10 mouse cellular contexts compared by ENCODE assay signal in the genomic region with DNA sequence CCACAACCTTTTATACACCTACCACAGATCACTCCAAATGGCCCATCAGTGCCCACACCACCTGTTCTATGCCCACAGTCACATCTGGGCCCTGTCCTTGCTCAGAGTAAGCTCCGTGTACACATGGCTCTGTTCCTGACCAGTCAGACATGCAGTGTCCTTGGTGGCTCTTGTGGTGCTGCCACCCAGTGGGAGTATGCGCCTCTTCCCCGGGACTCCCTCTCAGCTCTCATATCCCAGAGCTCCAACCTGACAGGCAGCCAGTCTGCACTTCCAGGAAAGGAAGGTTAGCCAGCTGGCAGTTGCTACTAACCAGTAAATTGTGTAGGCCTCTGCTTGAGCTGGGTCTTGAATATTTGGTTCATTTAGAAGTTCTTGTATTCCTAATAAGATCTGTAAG. TPM values are rescaled to one million over a fixed set of nuclear protein-coding genes. Genes with fewer than 3 reads are reported as not detected.
DNase-seq lines count a peak whose midpoint lies in the region; ATAC-seq and TF ChIP-seq lines count a peak whose summit lies in the region.
"Had no signal": no experiment of that assay in that cellular context is flagged by ENCODE, and none has a peak within 500 bp of the region (broad histone marks: within the 10 kb centered on the region; RNA-seq: fewer than 3 reads in every experiment).

No protein-coding gene starts in this region.

- TF ChIP-seq POLR2A in brain, embryonic 14.5 days (IDR thresholded peaks at IDR 0.05; ENCODE audit: borderline replicate concordance, extremely low read depth, insufficient read depth, insufficient read length, poor library complexity, severe bottlenecking): no peak

- no peak overlapping the region for H3K4me2 ChIP-seq in liver, embryonic 16.5 days (ENCODE audit: low read depth, low read length)
- no peak overlapping the region for H3K4me2 ChIP-seq in liver, embryonic 11.5 days
- H3K4me2 ChIP-seq: neural tube, embryonic 12.5 days had no signal

- no peaks in the 10 kb centered on the region for H3K9me3 ChIP-seq in liver, embryonic 16.5 days (replicated peaks; ENCODE audit: control insufficient read depth, low read length)
- no peaks in the 10 kb centered on the region for H3K9me3 ChIP-seq in liver, embryonic 11.5 days (ENCODE audit: control insufficient read depth, low read length)
- H3K9me3 ChIP-seq: neural tube, embryonic 12.5 days had no signal

- H3K27ac ChIP-seq in liver, embryonic 16.5 days (ENCODE audit: low read length): no peak overlapping the region
- H3K27ac ChIP-seq in liver, embryonic 11.5 days (ENCODE audit: low read depth, low read length): no peak overlapping the region
- H3K27ac ChIP-seq: neural tube, embryonic 12.5 days had no signal

- peak; percentile 28; the same call in 1 of the 2 replicates for TF ChIP-seq CTCF in brain, embryonic 14.5 days (IDR thresholded peaks at IDR 0.05; ENCODE audit: borderline replicate concordance, extremely low read depth, insufficient read depth, insufficient read length)

- no peaks in the 10 kb centered on the region for H3K4me1 ChIP-seq in liver, embryonic 16.5 days (ENCODE audit: control insufficient read depth, low read depth, low read length)
- H3K4me1 ChIP-seq in liver, embryonic 11.5 days (replicated peaks; ENCODE audit: control insufficient read depth, insufficient read depth, low read length): no peaks in the 10 kb centered on the region

- peaks cover 60% of the 10 kb centered on the region for H3K36me3 ChIP-seq in liver, embryonic 16.5 days (ENCODE audit: control insufficient read depth, insufficient read depth)
- H3K36me3 ChIP-seq in liver, embryonic 11.5 days (ENCODE audit: control insufficient read depth, insufficient read depth, low read length): peaks cover 68% of the 10 kb centered on the region

- no peak overlapping the region for H3K4me3 ChIP-seq in liver, embryonic 16.5 days (ENCODE audit: low read depth, low read length)
- H3K4me3 ChIP-seq in liver, embryonic 11.5 days (ENCODE audit: low read depth, low read length): no peak overlapping the region
- H3K4me3 ChIP-seq: neural tube, embryonic 12.5 days had no signal

- ATAC-seq in liver, embryonic 16.5 days (ENCODE audit: low read depth): 0 out of 2 replicates have a peak, but pooled peaks have one; percentile 31
- ATAC-seq in liver, embryonic 11.5 days (replicated peaks; ENCODE audit: low FRiP score): no peak
- no peak for ATAC-seq in megakaryocyte, adult 5-6 weeks (ENCODE audit: poor library complexity, severe bottlenecking)

- WGBS in liver, embryonic 16.5 days (ENCODE audit: insufficient replicate concordance): 72% methylated on average over 3 of the region's 3 CpGs
- 72% methylated on average over 3 of the region's 3 CpGs for WGBS in liver, embryonic 11.5 days

- peak; percentile 26 for DNase-seq in cerebellum, adult 11-12 months
- DNase-seq in cerebellum, adult 8-10 months: no peak
- no peak for DNase-seq in liver, embryonic 11.5 days (ENCODE audit: low spot score)
- DNase-seq in brain, embryonic 14.5 days (ENCODE audit: low read depth): peak; percentile 18
- peak; percentile 37 for DNase-seq in kidney, postnatal 14 days
- no peak for DNase-seq in frontal cortex, postnatal 10 days (ENCODE audit: low spot score in 2 of 2)

- no peaks in the 10 kb centered on the region for H3K27me3 ChIP-seq in liver, embryonic 16.5 days (ENCODE audit: control insufficient read depth, insufficient read depth, low read depth, low read length)
- no peaks in the 10 kb centered on the region for H3K27me3 ChIP-seq in liver, embryonic 11.5 days (replicated peaks; ENCODE audit: control insufficient read depth, insufficient read depth, low read length)
- H3K27me3 ChIP-seq: neural tube, embryonic 12.5 days had no signal

- H3K9ac ChIP-seq in liver, embryonic 16.5 days (ENCODE audit: low read depth, low read length): no peak overlapping the region
- H3K9ac ChIP-seq in liver, embryonic 11.5 days (ENCODE audit: low read depth, low read length): no peak overlapping the region
- H3K9ac ChIP-seq: neural tube, embryonic 12.5 days had no signal

RNA-seq across cellular contexts. Expression of a gene that starts 8.3 kb away (rescaled TPM):
- 0.46 and 0.57 TPM in 2 replicates for polyA plus RNA-seq in liver, embryonic 16.5 days (2015; fragmentation: Nextera tagmentation; extraction: Ambion mirVana)
- 0.60 and 0.83 TPM in 2 replicates for polyA plus RNA-seq in liver, embryonic 11.5 days (2014; fragmentation: Nextera tagmentation; extraction: Ambion mirVana)
- polyA plus RNA-seq in brain, embryonic 14.5 days (2012; rRNA removed): 15.6 and 16.6 TPM in 2 replicates
- total RNA-seq in megakaryocyte, adult 5-6 weeks (2015): 3.3 and 3.7 TPM in 2 replicates
- total RNA-seq in megakaryocyte, adult 5-6 weeks (2017): 1.8 and 4.0 TPM in 2 replicates

RNA-seq across cellular contexts. Expression of a gene that starts 10.0 kb away (rescaled TPM):
- 205 and 211 TPM in 2 replicates for polyA plus RNA-seq in liver, embryonic 16.5 days (2015; fragmentation: Nextera tagmentation; extraction: Ambion mirVana)
- 621 and 624 TPM in 2 replicates for polyA plus RNA-seq in liver, embryonic 11.5 days (2014; fragmentation: Nextera tagmentation; extraction: Ambion mirVana)
- 481 and 573 TPM in 2 replicates for polyA plus RNA-seq in brain, embryonic 14.5 days (2012; rRNA removed)
- 270 and 309 TPM in 2 replicates for total RNA-seq in megakaryocyte, adult 5-6 weeks (2015)
- total RNA-seq in megakaryocyte, adult 5-6 weeks (2017): 214 and 226 TPM in 2 replicates

RNA-seq across cellular contexts. Expression of a gene that starts 24.5 kb away (rescaled TPM):
- 14.7 and 15.0 TPM in 2 replicates for polyA plus RNA-seq in liver, embryonic 16.5 days (2015; fragmentation: Nextera tagmentation; extraction: Ambion mirVana)
- 49.3 and 51.1 TPM in 2 replicates for polyA plus RNA-seq in liver, embryonic 11.5 days (2014; fragmentation: Nextera tagmentation; extraction: Ambion mirVana)
- polyA plus RNA-seq in brain, embryonic 14.5 days (2012; rRNA removed): 40.8 and 54.0 TPM in 2 replicates
- 7.3 and 9.2 TPM in 2 replicates for total RNA-seq in megakaryocyte, adult 5-6 weeks (2015)
- 15.0 and 22.8 TPM in 2 replicates for total RNA-seq in megakaryocyte, adult 5-6 weeks (2017)

RNA-seq across cellular contexts. Expression of a gene that starts 24.5 kb away (rescaled TPM):
- polyA plus RNA-seq in liver, embryonic 16.5 days (2015; fragmentation: Nextera tagmentation; extraction: Ambion mirVana): 17.8 and 19.9 TPM in 2 replicates
- polyA plus RNA-seq in liver, embryonic 11.5 days (2014; fragmentation: Nextera tagmentation; extraction: Ambion mirVana): 29.0 and 30.8 TPM in 2 replicates
- polyA plus RNA-seq in brain, embryonic 14.5 days (2012; rRNA removed): 75.1 and 108 TPM in 2 replicates
- 17.1 and 19.0 TPM in 2 replicates for total RNA-seq in megakaryocyte, adult 5-6 weeks (2015)
- 12.3 and 13.0 TPM in 2 replicates for total RNA-seq in megakaryocyte, adult 5-6 weeks (2017)

RNA-seq across cellular contexts. Expression of a gene that starts 33.7 kb away (rescaled TPM):
- polyA plus RNA-seq in liver, embryonic 16.5 days (2015; fragmentation: Nextera tagmentation; extraction: Ambion mirVana): 3.4 and 4.9 TPM in 2 replicates
- not detected in 2 replicates for polyA plus RNA-seq in liver, embryonic 11.5 days (2014; fragmentation: Nextera tagmentation; extraction: Ambion mirVana)
- 0.08 and 0.19 TPM in 2 replicates for polyA plus RNA-seq in brain, embryonic 14.5 days (2012; rRNA removed)
- 432 and 451 TPM in 2 replicates for total RNA-seq in megakaryocyte, adult 5-6 weeks (2015)
- 249 and 277 TPM in 2 replicates for total RNA-seq in megakaryocyte, adult 5-6 weeks (2017)
- polyA plus RNA-seq: limb, embryonic 11.5 days; neural tube, embryonic 12.5 days had no signal

Comparison
In these comparisons a context has a peak if more than half of its experiments do, and no peak if none do; other contexts are left out.
1. DNase-seq: peak in cerebellum, adult 11-12 months (single experiment), brain, embryonic 14.5 days (single experiment) and kidney, postnatal 14 days (single experiment); none in cerebellum, adult 8-10 months (single experiment), liver, embryonic 11.5 days (single experiment) and frontal cortex, postnatal 10 days (0 of 2).